Mouse (Mus musculus) heart, postnatal 14 days (tissue): ENCODE data around the gene Cish. TPM values are rescaled to one million over a fixed set of nuclear protein-coding genes. Genes with fewer than 3 reads are reported as not detected.

Source experiments
- DNase-seq, 2 experiments: peaks; one replicate each; pipeline ENCODE4 v3.0.0; 2021 to 2022
- intact Hi-C: fragments of 180-260 bp; cut with DNase I; formaldehyde crosslinking; loops from one replicate; pipeline ENCODE4 v1.15.1; 2025
- total RNA-seq, 2 experiments: library from RNA; stranded (reverse); gene quantifications; 2 replicates each; pipeline ENCODE4 v1.2.3; 2021

Gene Cish
- total RNA-seq, 2 experiments from 2014 or later: 232 TPM

- intact Hi-C loops: no loop called here
Observed at GRCm38 (mm10) chr9:107340911-107341645, 45.3 kb downstream of the Cish start.

GRCm38 (mm10) chr9:107342201-107342709 is 46.4 kb downstream of the Cish start:
- intact Hi-C loops: no loop called here
- DNase-seq: no peak

More at GRCm38 (mm10) chr9:107340911-107341645, 45.3 kb downstream of the Cish start:
- DNase-seq: no peak

DNA sequence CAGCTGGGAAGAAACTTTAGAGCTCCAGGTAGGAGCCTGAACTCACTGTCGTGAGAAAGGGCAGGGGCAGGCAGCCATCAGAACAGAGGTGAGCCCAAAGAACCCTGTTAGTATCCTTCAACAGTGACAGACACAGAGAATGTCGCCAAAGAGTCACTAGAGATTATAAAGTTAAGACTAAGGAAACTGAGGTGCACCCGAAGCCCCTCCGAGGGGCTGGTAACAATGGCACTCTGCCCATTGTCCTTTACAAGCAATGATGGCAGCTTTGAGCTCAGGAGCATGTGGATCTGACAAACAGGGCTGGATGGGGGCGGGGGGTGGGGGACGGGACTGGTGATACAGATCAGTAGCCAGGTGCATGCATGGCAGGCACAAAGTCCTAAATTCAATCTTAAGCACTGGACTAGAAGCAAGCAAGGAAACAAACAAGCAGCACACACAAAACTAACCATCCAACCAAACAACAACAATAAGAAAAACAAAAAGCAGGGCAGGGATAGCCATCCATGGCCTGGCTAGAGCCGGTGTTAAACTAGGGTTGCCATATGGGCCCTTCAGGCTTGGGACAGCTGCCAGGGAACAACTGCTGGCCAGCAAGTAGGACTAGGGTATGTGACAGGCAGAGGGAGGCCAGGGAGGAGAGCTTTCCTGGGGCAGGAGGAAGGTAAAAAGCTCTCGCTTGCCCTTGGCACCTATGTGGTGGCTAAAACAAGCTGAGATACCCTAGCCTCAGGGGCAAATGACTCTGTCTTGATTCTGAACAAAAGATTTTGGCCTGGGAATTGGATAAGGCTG is 47.5 kb downstream of the Cish start:
- peak; percentile 48 to 60 for DNase-seq
- intact Hi-C loops: no loop called here

DNA sequence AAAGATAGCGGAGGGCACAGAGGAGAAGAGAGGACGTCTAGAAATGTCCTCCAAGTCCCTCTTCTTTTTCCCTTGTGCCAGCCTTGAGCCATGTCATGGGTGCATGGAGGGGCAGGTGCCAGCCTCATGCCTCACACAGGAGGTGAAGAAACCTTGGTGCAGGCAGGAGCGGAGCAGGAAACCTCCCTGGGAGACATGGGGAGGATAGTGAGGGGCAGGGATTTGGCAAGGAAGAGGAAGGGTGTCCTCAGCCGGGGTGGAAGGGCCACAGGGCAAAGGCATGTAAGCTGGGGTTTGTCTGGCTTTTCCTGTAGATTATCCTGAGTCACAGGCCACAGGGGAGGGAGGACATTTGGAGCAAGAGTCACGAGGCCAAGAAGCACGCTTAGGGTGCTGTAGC is 48.2 kb downstream of the Cish start:
- intact Hi-C loops: no loop called here
- no peak for DNase-seq

DNA sequence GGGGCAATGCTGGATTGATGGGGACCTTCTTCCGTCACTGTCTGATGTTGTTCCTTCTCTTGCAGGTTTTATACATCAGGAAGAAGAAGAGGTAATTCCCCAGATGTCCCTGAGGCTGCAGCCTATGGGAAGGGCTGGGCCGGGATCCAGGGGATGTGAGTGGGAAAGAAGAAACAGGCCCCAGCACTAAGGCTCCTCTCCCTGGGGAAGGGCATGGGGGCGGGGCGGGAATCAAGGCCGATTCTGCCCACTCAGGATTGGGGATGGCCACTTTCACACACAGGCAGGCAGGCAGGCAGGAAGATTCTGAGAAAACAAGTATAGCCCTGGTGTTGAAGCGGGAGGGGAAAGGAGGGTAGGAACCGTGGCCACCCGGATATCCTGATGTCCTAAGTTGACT is 50.3 kb downstream of the Cish start:
- intact Hi-C loops: no loop called here
- no peak for DNase-seq

DNA sequence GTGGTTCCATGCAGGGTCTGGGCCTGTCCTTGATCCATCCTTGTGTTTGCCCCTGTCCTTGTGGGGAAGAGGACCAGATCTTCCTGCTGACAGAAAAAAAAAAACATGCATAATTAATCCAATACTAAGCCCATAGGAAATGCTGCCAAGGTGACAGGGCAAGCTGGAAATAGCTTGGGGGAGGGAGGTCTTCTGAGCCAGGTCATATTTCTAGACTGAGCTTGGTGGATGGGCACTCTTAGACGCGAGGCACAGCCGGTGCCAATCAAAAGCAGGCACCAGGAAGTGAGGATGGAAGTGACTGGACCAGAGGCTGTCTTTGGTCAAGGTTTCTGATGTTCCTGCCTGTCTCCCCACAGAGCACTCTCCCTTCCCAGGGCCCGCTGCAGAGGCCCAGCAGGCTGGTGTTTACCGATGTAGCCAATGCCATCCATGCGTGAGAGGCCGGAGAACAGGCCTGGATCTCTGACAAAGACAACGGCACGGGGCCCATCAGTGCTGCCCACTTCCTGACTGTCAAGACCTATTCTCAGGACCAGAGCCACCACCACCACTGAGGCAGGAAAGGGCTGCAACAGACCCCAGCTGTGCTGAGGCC is 51.9 kb downstream of the Cish start:
- DNase-seq: peak in 1 of 2 experiments; percentile 27
- intact Hi-C loops: no loop called here

- no peak for DNase-seq
- intact Hi-C loops: no loop called here
Observed at GRCm38 (mm10) chr9:107349321-107349720, 53.5 kb downstream of the Cish start.

Other genes with a start within 250 kb of the Cish start
- gene Dock3, start 64.1 kb upstream of the Cish start, total RNA-seq: 1 to 10 TPM in 1 of 2 experiments, under 1 TPM in 1; 0.63 to 1.6 TPM
- 10 to 100 TPM; 29.5 to 31.4 TPM for gene Mapkapk3, start 6.1 kb upstream of the Cish start, total RNA-seq
- gene Hemk1, start 42.3 kb downstream of the Cish start, total RNA-seq: 10 to 100 TPM; 19.7 to 21.2 TPM
- 1 to 10 TPM; 7.0 to 7.4 TPM for gene 6430571L13Rik, start 44.6 kb downstream of the Cish start, total RNA-seq
- 10 to 100 TPM in 1 of 2 experiments, 1 to 10 TPM in 1; 5.0 to 10.5 TPM for gene Cacna2d2, start 103.6 kb downstream of the Cish start, total RNA-seq
- gene Tmem115, start 237.9 kb downstream of the Cish start, total RNA-seq: 10 to 100 TPM; 23.1 to 23.7 TPM
- gene Cyb561d2, start 246.2 kb downstream of the Cish start, total RNA-seq: 1 to 10 TPM; 3.4 to 4.9 TPM
- 10 to 100 TPM; 13.6 to 17.1 TPM for gene Nprl2, start 246.2 kb downstream of the Cish start, total RNA-seq